Mouse (Mus musculus) ovary, postnatal 10 days (tissue): Measurements from ENCODE around the gene Xkrx.
"Not testable (repeated sequence)": the region's sequence is repeated elsewhere in the genome, so short reads cannot be mapped to it uniquely, and the experiment has no call there.

Experiments used
- DNase-seq: peaks from one replicate; pipeline ENCODE4 v3.0.0; 2022; ENCODE audit warnings: low spot score

Xkrx gene

DNA sequence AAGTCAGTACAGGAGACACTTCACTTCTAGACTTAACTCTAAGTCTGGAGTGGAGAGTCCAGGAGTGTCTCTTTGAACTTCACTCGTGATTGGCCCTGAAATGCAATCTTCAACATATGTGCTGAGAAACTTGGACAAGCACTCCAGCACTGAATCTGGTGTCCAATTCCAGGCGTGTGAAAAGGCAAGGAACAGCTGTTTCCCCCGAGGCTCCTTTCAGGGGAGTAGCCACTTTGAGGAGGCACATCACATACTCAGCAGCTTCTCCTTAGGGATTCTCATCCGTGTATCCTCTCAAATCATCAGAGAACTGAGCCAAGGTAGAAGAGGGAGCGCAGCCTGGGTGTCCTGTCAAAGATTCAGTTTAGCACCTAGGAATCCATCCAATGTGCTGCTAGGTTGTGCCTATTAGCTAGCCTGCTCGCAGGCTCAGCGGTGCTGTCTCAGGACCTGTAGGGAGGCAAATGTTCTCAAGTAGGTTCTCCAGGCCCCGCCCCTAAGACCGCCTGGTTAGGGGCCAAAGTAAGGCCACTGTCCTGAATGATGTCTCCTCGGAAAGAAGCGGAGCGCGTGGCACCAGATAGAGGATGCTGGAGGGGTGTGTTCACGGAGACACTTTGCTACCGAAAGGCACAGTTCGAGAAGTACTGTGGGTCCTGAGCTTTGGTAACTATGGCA, at the start of gene Xkrx:
Xkrx (minus strand) TSS at position 34 of the 678 bp plus-strand sequence.
- no peak for DNase-seq

DNA sequence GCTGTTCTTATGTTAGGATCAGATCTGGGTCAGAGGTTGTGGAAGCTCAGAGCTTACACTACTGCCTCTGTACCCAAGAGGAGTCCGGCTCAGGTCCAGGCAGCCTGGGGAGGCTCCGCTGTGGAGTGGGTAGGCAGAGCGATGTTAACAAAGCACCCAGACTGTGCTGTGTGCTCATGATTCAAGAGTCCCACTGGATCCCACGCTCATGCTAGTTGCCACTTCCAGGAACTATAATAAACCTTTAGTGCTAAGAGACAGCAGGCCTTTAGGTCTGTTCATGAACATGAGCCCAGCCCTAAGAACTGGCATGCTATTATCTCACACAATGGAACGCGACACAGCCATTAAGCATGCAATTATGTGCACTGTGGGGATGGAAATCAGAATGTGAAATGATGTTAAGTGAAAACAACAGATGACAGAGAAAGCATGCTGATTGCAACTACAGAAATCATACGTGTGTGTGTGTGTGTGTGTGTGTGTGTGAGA, 49.3 kb upstream of the Xkrx start:
- no peak for DNase-seq

- DNase-seq: no peak
These were observed 46.6 kb upstream of the Xkrx start for GRCm38 (mm10) chrX:134208491-134208890.

GRCm38 (mm10) chrX:134187201-134187600, 25.3 kb upstream of the Xkrx start, which contains the start of gene Arl13a:
Gene Arl13a (plus strand): TSS chrX:134187501.
- not testable (repeated sequence) for DNase-seq

DNA sequence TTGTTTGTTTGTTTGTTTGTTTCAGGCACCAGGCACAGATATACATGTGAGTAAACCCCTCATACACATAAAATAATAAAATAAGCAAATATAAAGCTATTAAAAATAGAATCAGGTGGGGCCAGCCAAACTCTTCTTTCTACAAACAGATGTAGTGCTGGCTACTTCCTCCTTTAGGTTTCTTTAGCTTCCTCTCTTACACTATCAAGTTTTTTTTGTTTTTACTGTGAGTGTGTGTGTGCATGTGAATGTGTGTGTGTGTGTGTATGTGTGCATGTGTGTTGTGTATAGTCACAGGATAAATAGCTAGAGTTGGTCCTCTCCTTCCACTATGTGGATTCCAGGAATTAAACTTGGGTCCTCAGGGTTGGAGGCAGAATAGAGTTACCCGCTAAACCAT, 12.8 kb upstream of the Xkrx start:
- no peak for DNase-seq

DNA sequence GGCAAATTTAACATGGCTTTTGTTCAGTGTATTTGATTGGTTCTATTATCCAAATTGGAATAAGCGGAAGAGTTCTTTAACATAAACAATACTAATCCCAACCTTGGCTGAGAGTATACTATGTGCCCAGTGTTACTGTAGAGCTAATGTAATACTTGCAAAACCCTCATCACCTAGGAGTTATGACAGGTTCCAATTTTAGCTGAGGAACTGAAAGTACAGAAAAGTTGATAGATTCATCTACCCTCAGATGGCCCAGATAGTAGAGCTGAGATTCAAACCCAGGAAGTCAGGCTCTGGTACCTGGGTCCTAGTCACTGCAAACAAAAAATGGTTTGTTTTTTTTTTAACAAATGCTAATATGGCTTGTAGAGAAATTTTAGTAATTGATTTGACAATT, 8.7 kb upstream of the Xkrx start:
- no peak for DNase-seq

GRCm38 (mm10) chrX:134163484-134163883, 1.6 kb upstream of the Xkrx start:
- no peak for DNase-seq

GRCm38 (mm10) chrX:134162826-134163225, 950 bp upstream of the Xkrx start:
- no peak for DNase-seq

DNA sequence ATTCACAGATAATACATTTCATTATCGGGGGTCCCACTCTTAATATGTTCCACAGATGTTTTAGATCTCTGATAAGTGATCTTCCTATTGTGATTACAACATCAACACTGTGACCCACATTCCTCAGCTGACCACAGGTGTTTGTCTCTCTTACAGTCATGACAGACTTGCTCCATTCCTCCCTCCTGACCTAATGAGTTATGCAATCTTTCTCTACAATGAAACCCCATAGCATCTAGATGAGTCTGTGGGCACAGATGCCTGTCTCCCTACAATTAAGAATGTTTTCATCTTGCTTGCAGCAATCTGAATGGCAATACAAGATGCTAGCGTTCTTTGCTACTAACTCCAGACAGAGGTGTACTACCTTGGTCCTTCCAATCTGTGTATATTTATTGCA, 1.4 kb downstream of the Xkrx start:
- DNase-seq: no peak

GRCm38 (mm10) chrX:134158151-134158550, 3.7 kb downstream of the Xkrx start:
- DNase-seq: no peak

DNA sequence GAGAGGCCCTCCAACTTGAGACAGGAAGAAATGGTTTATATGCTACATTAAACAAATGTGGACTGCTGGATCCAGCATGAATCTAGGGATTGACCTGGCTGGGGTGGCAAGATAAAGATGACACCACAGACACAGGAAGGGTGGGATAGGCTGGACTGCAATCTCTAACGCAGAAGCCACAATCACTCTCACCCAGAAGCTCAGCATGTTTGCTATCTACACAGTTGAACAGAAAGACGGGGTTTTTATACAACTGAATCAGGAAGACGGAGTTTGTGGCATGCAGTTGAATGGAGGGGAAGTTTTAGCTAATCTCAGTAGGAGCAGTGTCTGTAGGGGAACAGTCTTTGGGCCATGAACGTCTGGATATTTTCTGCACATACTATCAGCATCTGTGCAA, 19.9 kb downstream of the Xkrx start:
- no peak for DNase-seq

GRCm38 (mm10) chrX:134141551-134141950, 20.3 kb downstream of the Xkrx start:
- no peak for DNase-seq

GRCm38 (mm10) chrX:134140024-134140423, 21.9 kb downstream of the Xkrx start:
- DNase-seq: no peak

DNA sequence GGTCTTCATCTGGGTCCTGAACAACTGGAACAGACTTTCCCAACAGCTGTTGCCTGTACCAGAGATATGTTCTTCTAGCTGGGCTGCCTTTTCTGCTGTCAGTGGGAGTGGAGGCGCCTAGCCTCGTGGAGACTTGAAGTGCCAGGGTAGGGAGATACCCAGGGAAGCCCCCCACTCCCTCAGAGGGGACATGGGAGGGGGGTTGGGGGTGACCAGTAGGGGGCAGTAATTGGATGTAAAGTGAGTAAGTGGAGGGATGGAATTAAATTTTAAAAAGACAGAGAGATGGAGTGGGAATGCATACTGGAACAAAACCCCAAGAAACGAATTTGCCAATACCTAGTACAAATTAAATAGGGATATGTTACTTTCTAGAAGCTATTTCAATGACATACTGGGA, 28.1 kb downstream of the Xkrx start:
- no peak for DNase-seq

DNA sequence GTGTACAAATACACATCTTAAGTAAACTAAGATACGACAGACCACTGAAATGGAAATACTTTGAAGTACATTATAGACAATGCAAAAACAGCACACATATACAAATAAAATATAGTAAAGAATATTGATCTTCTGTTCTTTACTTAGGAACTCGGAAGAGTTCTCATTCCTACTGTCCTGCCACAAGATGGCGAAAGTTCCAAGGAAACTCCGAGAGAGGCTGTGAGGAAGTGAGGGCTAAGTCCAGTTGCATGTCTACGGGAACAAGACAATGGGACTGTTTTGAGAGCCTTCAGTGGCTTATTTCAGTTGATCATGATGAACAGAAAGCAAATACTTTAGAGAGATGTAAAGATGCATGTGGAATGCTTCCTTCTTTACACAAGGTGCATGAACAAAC, 29.6 kb downstream of the Xkrx start:
- no peak for DNase-seq

DNA sequence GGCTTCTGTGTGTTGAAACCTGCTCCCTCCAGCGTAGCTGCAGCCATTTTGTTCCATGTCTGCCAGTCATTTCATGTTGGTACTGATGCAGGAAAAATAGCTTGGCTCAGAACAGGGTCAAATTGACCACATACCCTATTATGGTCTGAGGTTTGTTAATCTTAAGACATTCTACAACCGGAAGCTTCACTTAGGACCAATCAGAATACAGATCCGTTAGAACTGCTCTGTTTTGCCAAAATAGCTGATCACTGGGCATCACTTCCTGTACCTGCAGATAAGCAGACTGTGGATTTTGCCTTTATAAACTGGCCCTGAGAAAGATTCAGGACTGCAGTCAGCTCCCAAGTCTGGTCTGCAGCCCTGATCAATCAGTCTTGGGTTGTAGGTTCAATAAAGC, 33.3 kb downstream of the Xkrx start:
- DNase-seq: no peak

DNA sequence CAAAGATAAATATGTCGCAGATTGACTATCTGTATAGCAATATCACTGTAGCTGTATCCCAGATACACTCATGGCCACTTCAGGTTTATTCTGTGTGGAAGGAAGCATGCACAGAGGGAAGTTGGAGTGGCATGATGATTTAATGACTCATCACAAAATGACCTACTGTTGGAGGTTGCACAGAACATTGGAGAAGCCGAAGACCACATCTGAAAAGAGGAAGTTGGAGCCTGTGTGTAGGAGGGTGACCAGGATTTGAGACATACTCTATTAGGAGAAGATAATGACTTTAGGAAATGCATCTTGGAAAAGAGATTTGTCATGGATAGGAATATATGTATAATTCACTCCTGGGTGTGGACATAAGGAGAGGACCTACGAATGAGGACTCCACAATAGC, 45.5 kb downstream of the Xkrx start:
- no peak for DNase-seq

GRCm38 (mm10) chrX:134111767-134112166, 50.1 kb downstream of the Xkrx start:
- DNase-seq: no peak

- DNase-seq: no peak
These were observed 59.2 kb downstream of the Xkrx start for GRCm38 (mm10) chrX:134102641-134103040.
